Mouse (Mus musculus) testis, postnatal 10 days (tissue): ENCODE measurements around the gene Gm10375.
"Not testable (repeated sequence)": the region's sequence is repeated elsewhere in the genome, so short reads cannot be mapped to it uniquely, and the experiment has no call there.

Experiments used
- DNase-seq: peaks from one replicate; pipeline ENCODE4 v3.0.0; 2021; ENCODE audit warnings: low spot score

Gm10375 gene

DNA sequence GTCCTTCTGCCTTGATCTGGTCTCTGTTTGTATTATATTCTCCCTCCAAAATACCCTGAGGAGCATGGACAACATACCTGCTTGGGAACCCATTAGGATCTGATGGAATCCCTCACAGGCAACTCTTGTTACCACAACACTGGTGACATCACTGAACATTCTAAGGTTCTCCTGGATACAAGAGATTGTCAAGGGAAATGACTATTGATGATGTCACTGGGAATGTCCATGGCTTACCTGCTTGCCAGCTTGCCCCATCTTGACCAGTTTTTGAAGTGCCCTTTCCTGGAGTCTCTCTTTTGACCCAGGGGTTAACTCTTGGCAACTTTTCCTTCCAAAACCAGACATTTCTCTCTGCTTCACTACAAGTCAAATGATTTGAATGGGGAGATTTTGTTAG, at the start of gene Gm10375:
Gene Gm10375, minus strand, starts transcription at position 101 of the 400 bp plus-strand sequence.
- DNase-seq = not testable (repeated sequence)

DNA sequence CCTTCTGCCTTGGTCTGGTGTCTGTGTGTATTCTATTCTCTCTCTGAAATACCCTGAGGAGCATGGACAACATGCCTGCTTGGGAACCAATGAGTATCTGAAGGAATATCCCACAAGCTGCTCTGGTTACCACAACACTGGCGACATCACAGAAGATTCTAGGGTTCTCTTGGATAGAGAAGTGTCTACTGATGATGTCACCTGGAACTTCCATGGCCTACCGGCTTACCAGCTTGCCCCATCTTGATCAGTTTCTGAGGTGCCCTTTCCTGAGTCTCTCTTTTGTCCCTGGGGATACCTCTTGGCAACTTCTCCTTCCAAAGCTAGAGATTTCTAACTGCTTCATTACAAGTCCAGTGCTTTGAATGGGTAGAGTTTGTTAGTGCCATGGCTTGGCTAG, 28.8 kb downstream of the Gm10375 start, which contains the start of gene Gm17654:
Gene Gm17654, minus strand, starts transcription at position 101 of the 400 bp plus-strand sequence.
- not testable (repeated sequence) for DNase-seq

GRCm38 (mm10) chr14:43577969-43578368, 29.8 kb downstream of the Gm10375 start:
- DNase-seq = peak; percentile 36
